Mouse (Mus musculus) C2C12 (cell line): Measurements from ENCODE around the gene Rad9b.

Source experiments
- CEBPB ChIP-seq: IDR thresholded peaks from one replicate; pipeline ENCODE4 v1.6.1; 2011; ENCODE audit warnings: low read depth, mild to moderate bottlenecking, control low read depth, moderate library complexity
- CTCF ChIP-seq: IDR thresholded peaks from one replicate; pipeline ENCODE4 v1.5.1; 2011; ENCODE audit not compliant: control insufficient read depth, insufficient read depth, insufficient read length
- FOSL1 ChIP-seq: IDR thresholded peaks from one replicate; pipeline ENCODE4 v1.8.0; 2011; ENCODE audit warnings: mild to moderate bottlenecking, low read length; ENCODE audit not compliant: poor library complexity, insufficient read depth, severe bottlenecking
- MAX ChIP-seq: IDR thresholded peaks from one replicate; pipeline ENCODE4 v1.6.1; 2011; ENCODE audit warnings: mild to moderate bottlenecking, control low read depth
- MYOG ChIP-seq: IDR thresholded peaks from one replicate; pipeline ENCODE4 v1.6.1; 2011; ENCODE audit not compliant: control insufficient read depth, insufficient read length; ENCODE audit errors: extremely low read depth
- USF1 ChIP-seq: IDR thresholded peaks from one replicate; pipeline ENCODE4 v1.6.1; 2011; ENCODE audit warnings: low read depth, mild to moderate bottlenecking, control low read depth, moderate library complexity

DNA sequence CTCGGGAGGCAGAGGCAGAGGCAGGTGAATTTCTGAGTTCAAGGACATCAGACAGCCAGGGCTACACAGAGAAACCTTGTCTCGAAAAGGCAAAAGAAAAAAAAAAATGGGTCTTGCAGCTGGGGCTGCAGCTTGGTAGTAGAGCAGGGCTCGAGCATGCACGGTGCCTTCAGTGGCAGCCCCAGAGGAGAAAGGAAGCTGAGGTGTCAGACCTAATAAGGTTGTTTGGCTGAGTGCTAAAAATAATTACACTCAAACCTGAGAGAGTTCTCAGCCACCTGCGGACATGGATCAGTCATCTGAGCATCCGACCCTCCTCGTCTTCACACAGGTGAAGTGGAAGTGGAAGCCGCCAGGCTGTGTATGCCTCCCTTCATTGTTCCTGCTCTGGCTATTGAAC lies 43.3 kb downstream of the Rad9b start:
- TF ChIP-seq CTCF: no peak
- TF ChIP-seq USF1: no peak
- TF ChIP-seq CEBPB: no peak
- TF ChIP-seq MAX: no peak
- TF ChIP-seq MYOG: no peak
- no peak for TF ChIP-seq FOSL1
